ENCODE assay signal across 30 mouse cellular contexts in genomic region chr10:79580356-79580755, GRCm38 (mm10). TPM values are rescaled to one million over a fixed set of nuclear protein-coding genes. Genes with fewer than 3 reads are reported as not detected.
"Had no signal": no experiment of that assay in that cellular context is flagged by ENCODE, and none has a peak within 500 bp of the region (broad histone marks: within the 10 kb centered on the region; RNA-seq: fewer than 3 reads in every experiment).

No protein-coding gene starts in this region.

- DNase-seq: gastrocnemius, postnatal 14 days; gastrocnemius, postnatal 36 days; kidney, adult 11 months had no signal

- H3K4me2 ChIP-seq: heart, embryonic 12.5 days; hindbrain, embryonic 13.5 days; hindbrain, embryonic 15.5 days; kidney, embryonic 15.5 days; limb, embryonic 12.5 days; liver, embryonic 11.5 days; liver, embryonic 13.5 days had no signal

- H3K4me3 ChIP-seq: heart, embryonic 12.5 days; hindbrain, embryonic 13.5 days; hindbrain, embryonic 15.5 days; kidney, embryonic 15.5 days; layer of hippocampus, adult 2 months; left cerebral cortex, adult 2 months; limb, embryonic 10.5 days; limb, embryonic 12.5 days; liver, embryonic 13.5 days had no signal

- ATAC-seq: hindbrain, postnatal 0 days; intestine, embryonic 16.5 days had no signal

- H3K36me3 ChIP-seq: heart, embryonic 12.5 days; hindbrain, embryonic 13.5 days; hindbrain, embryonic 15.5 days; kidney, embryonic 15.5 days; limb, embryonic 10.5 days; limb, embryonic 12.5 days; liver, embryonic 13.5 days had no signal

- H3K9me3 ChIP-seq: hindbrain, embryonic 13.5 days; hindbrain, embryonic 15.5 days; kidney, embryonic 15.5 days; limb, embryonic 10.5 days; limb, embryonic 12.5 days; liver, embryonic 13.5 days had no signal

- H3K27me3 ChIP-seq: hindbrain, embryonic 15.5 days had no signal

- H3K27ac ChIP-seq: hindbrain, embryonic 13.5 days; hindbrain, embryonic 15.5 days; hindbrain, postnatal 0 days; kidney, embryonic 15.5 days; kidney, postnatal 0 days; layer of hippocampus, adult 2 months; left cerebral cortex, adult 2 months; limb, embryonic 10.5 days; limb, embryonic 12.5 days; liver, embryonic 13.5 days had no signal

- H3K9ac ChIP-seq: heart, embryonic 12.5 days; hindbrain, embryonic 15.5 days; kidney, embryonic 15.5 days; limb, embryonic 12.5 days; liver, embryonic 13.5 days had no signal

- H3K4me1 ChIP-seq: heart, embryonic 12.5 days; hindbrain, embryonic 13.5 days; hindbrain, embryonic 15.5 days; kidney, embryonic 15.5 days; limb, embryonic 12.5 days; liver, embryonic 13.5 days had no signal

RNA-seq across cellular contexts. Expression of gene Theg, which starts 6.8 kb away (rescaled TPM):
- total RNA-seq: gastrocnemius, adult 18-20 months; gastrocnemius, adult 8-10 months; gastrocnemius, postnatal 14 days; gastrocnemius, postnatal 36 days; heart, adult 18-20 months; heart, adult 8-10 months; heart, postnatal 10 days; heart, postnatal 36 days; hematopoietic stem cell, adult 5-6 weeks; hindbrain, postnatal 0 days; layer of hippocampus, postnatal 10 days had no signal
- polyA plus RNA-seq: heart, embryonic 12.5 days; heart, embryonic 14.5 days; heart, embryonic 16.5 days; hindbrain, embryonic 11.5 days; hindbrain, embryonic 13.5 days; hindbrain, embryonic 15.5 days; hindbrain, postnatal 0 days; intestine, embryonic 14.5 days; intestine, embryonic 16.5 days; kidney, adult 2 months; kidney, embryonic 15.5 days; kidney, postnatal 0 days; limb, embryonic 10.5 days; limb, embryonic 12.5 days; limb, embryonic 14.5 days; liver, embryonic 11.5 days; liver, embryonic 13.5 days had no signal

RNA-seq across cellular contexts. Expression of gene C2cd4c, which starts 33.5 kb away (rescaled TPM):
- total RNA-seq: heart, postnatal 10 days had no signal
- polyA plus RNA-seq: heart, embryonic 12.5 days; heart, embryonic 14.5 days; heart, embryonic 16.5 days; kidney, embryonic 15.5 days; limb, embryonic 10.5 days; limb, embryonic 12.5 days; liver, embryonic 11.5 days; liver, embryonic 13.5 days had no signal

RNA-seq across cellular contexts. Expression of gene Shc2, which starts 57.4 kb away (rescaled TPM):
- total RNA-seq: hematopoietic stem cell, adult 5-6 weeks had no signal
